Mouse (Mus musculus): Measurements from ENCODE around the gene Eml4.

DNA sequence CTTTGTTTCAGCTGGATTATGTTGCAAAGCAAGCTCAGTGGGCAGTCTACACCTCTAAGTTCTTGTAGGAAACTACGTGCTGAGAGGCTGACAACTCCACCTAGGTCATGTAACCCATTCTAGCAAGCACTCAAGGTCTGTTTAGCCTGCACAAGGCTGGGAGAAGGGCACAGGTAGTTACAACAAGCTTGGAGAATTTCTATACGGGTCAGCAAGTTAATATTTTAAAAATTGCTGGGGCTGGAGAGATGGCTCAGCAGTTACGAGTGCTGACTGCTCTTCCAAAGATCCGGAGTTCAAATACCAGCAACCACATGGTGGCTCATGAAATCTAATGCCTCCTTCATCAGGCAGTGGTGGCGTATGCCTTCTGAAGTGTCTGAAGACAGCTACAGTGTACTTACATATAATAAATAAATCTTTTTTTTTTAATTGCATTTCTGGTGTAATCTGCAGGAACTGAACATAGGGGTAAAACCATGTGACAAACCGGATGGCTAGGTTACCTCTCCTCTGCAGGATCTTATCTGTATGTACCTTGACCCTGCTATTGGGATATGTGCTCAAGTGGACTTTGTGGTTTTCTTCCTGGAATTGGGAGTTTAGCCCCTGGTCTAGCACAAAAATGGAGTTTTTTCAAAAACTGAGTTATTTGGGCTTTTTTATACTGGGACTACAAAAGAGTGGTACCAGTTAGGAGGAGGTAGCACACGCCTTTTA, 132.2 kb downstream of the Eml4 start:
- TF ChIP-seq POLR2A (IDR thresholded peaks at IDR 0.05; ENCODE audit: insufficient read length, low read depth) (no peak), TCF12 (IDR thresholded peaks at IDR 0.05; ENCODE audit: insufficient read depth, poor library complexity, severe bottlenecking) (no peak)
